Mouse (Mus musculus): Measurements from ENCODE around the gene Stat5b.
A peak's percentile ranks its signal among the peaks of the same experiment; 100 is the strongest.

GRCm38 (mm10) chr11:100759611-100760233 is 90.8 kb downstream of the Stat5b start, which contains the start of gene Kcnh4:
- TF ChIP-seq CTCF (IDR thresholded peaks at IDR 0.05) (peak; percentile 40), EP300 (IDR thresholded peaks at IDR 0.05) (no peak)
